Mouse (Mus musculus): ENCODE data around the gene Zg16.
"Not testable (repeated sequence)": the region's sequence is repeated elsewhere in the genome, so short reads cannot be mapped to it uniquely, and the experiment has no call there.

Zg16 gene

GRCm38 (mm10) chr7:127087278-127088010 lies at the start of gene Zg16:
Zg16 (minus strand) TSS chr7:127087328.
- DNase-seq (ENCODE audit: low read depth, low spot score): not testable (repeated sequence)

GRCm38 (mm10) chr7:127136181-127137071 lies 49.3 kb upstream of the Zg16 start:
- no peak for DNase-seq (ENCODE audit: low read depth, low spot score)

GRCm38 (mm10) chr7:127134821-127135447 lies 47.8 kb upstream of the Zg16 start:
- no peak for DNase-seq (ENCODE audit: low read depth, low spot score)

- no peak for DNase-seq (ENCODE audit: low read depth, low spot score)
These were observed 46.0 kb upstream of the Zg16 start for GRCm38 (mm10) chr7:127133125-127133524.

GRCm38 (mm10) chr7:127129638-127130037 lies 42.5 kb upstream of the Zg16 start:
- DNase-seq (ENCODE audit: low read depth, low spot score): peak; percentile 75

GRCm38 (mm10) chr7:127121911-127122270 lies 34.8 kb upstream of the Zg16 start, which contains the start of gene Qprt:
Qprt (minus strand) TSS chr7:127122226.
- DNase-seq (ENCODE audit: low read depth, low spot score): peak; percentile 48

- peak; percentile 67 for DNase-seq (ENCODE audit: low read depth, low spot score)
These were observed 34.2 kb upstream of the Zg16 start for GRCm38 (mm10) chr7:127121061-127121910.

- no peak for DNase-seq (ENCODE audit: low read depth, low spot score)
These were observed 31.7 kb upstream of the Zg16 start for GRCm38 (mm10) chr7:127118671-127119445.

- DNase-seq (ENCODE audit: low read depth, low spot score): peak; percentile 60
These were observed 30.8 kb upstream of the Zg16 start for GRCm38 (mm10) chr7:127117948-127118347.

- no peak for DNase-seq (ENCODE audit: low read depth, low spot score)
These were observed 29.3 kb upstream of the Zg16 start for GRCm38 (mm10) chr7:127116331-127116935.

GRCm38 (mm10) chr7:127114920-127115319 lies 27.8 kb upstream of the Zg16 start:
- DNase-seq (ENCODE audit: low read depth, low spot score): no peak

- peak; percentile 49 for DNase-seq (ENCODE audit: low read depth, low spot score)
These were observed 26.6 kb upstream of the Zg16 start for GRCm38 (mm10) chr7:127113614-127114259.

- DNase-seq (ENCODE audit: low read depth, low spot score): no peak
These were observed 25.9 kb upstream of the Zg16 start for GRCm38 (mm10) chr7:127112921-127113597.

- no peak for DNase-seq (ENCODE audit: low read depth, low spot score)
These were observed 25.2 kb upstream of the Zg16 start for GRCm38 (mm10) chr7:127112251-127112841.

- DNase-seq (ENCODE audit: low read depth, low spot score): peak; percentile 94
These were observed 24.3 kb upstream of the Zg16 start for GRCm38 (mm10) chr7:127111461-127111860.

GRCm38 (mm10) chr7:127110239-127111007 lies 23.3 kb upstream of the Zg16 start:
- DNase-seq (ENCODE audit: low read depth, low spot score): peak; percentile 89

- DNase-seq (ENCODE audit: low read depth, low spot score): no peak
These were observed 18.4 kb upstream of the Zg16 start for GRCm38 (mm10) chr7:127105551-127105950.

Data from ZHBTc4 (cell line).